Mouse (Mus musculus) midbrain, embryonic 16.5 days (tissue): Measurements from ENCODE around the gene Yod1. TPM values are rescaled to one million over a fixed set of nuclear protein-coding genes. Genes with fewer than 3 reads are reported as not detected.

Experiments used
- ATAC-seq: fragments of 200-750 bp; cut with Nextera tagmentation; 2 replicates; pipeline ENCODE4 v1.8.0; 2017; ENCODE audit warnings: moderate TSS enrichment
- H3K27ac ChIP-seq: fragments of 300-500 bp; sonication (generic); 2 replicates; pipeline ENCODE4 v1.5.1; 2014; ENCODE audit warnings: mild to moderate bottlenecking, low read length, mixed read lengths
- H3K27me3 ChIP-seq: fragments of 300-500 bp; sonication (generic); 2 replicates; pipeline ENCODE4 v1.6.1; 2014; ENCODE audit warnings: low read depth, low read length, mixed read lengths; ENCODE audit not compliant: control insufficient read depth, insufficient read depth
- H3K36me3 ChIP-seq: fragments of 300-500 bp; sonication (generic); 2 replicates; pipeline ENCODE4 v1.6.1; 2014; ENCODE audit warnings: mild to moderate bottlenecking, low read length, moderate library complexity, mixed read lengths; ENCODE audit not compliant: control insufficient read depth, insufficient read depth
- H3K4me1 ChIP-seq: fragments of 300-500 bp; sonication (generic); 2 replicates; pipeline ENCODE4 v1.6.1; 2014; ENCODE audit warnings: mild to moderate bottlenecking, low read length, mixed read lengths; ENCODE audit not compliant: control insufficient read depth, insufficient read depth
- H3K4me2 ChIP-seq: fragments of 300-500 bp; sonication (generic); 2 replicates; pipeline ENCODE4 v1.6.1; 2014; ENCODE audit warnings: mild to moderate bottlenecking, low read length, mixed read lengths
- H3K4me3 ChIP-seq: fragments of 300-500 bp; sonication (generic); 2 replicates; pipeline ENCODE4 v1.5.1; 2014; ENCODE audit warnings: low read depth, mild to moderate bottlenecking, low read length, moderate library complexity, mixed read lengths
- H3K9ac ChIP-seq: fragments of 300-500 bp; sonication (generic); 2 replicates; pipeline ENCODE4 v1.6.1; 2014; ENCODE audit warnings: low read depth, low read length, mixed read lengths
- H3K9me3 ChIP-seq: fragments of 300-500 bp; sonication (generic); replicated peaks from 2 replicates; pipeline ENCODE4 v1.6.1; 2014; ENCODE audit warnings: mild to moderate bottlenecking, low read length, mixed read lengths; ENCODE audit not compliant: control insufficient read depth, poor library complexity, severe bottlenecking
- WGBS: fragments of 180-500 bp; shearing (Covaris S2); extraction: QIAGEN DNeasy Blood & Tissue Kit; methylation state at CpG from one replicate; pipeline ENCODE4 v1.1.7; 2014; 5-methylcytosine and 5-hydroxymethylcytosine counted together
- polyA plus RNA-seq: library from polyadenylated mRNA; unstranded; fragments of >200 nt; fragmentation: Nextera tagmentation; extraction: Ambion mirVana; gene quantifications from 2 replicates; pipeline ENCODE4 v1.2.1, GENCODE M21; 2015

The Yod1 gene
- polyA plus RNA-seq, 1 experiment from 2014 or later: 15.3 TPM

DNA sequence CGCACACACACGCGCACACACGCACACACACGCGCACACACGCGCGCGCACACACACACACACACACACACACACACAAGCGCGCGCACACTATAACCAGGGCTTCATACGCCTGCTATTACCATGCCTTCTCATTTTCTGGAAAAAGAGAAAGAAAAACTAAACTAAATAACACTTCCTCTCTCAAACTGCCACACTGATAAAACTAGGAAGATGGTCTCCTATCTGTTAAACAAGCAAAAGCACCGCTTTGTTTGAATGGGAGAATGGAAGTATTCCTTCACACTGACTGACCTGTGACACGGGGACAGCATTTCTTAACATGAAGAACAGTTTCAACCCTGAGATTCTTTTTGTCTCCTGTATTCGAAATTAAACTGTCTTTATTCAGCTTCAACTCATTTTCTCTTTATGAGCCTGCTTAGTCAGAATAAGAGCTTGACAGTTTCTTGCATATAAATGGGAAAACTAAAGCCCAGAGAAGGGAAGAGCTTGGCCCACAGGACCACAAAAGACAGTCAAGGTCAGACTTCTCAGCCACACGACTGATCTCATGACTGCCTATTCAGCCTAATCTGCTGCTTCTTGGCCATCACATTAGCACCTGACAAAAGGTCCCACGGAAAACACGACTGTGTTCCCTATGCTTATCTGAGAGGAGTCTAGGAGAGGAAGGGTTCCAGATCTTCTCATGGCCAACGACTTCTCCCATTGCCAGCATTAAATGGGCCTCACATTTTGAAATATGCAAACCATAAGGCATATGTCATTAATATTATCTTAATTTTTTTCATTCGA, 6.6 kb upstream of the Yod1 start:
- ATAC-seq: no peak

DNA sequence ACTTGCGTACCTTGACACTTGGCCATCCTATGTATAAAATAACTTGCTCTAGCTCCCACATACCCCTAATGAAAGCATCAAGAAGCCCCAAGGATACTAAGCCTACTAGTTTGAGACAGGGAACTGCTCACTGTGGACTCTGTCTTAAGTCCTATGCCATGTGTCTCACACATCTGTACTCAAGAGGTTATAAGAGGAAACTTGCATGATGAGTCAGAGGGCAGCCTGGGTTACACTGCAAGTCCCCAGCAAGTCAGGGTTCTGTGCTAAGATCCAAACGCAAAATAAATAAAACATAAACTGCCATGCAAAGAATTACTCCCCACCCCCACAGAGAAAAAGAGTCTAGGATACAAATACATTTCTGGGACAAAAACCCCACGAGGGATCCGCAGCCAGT, 3.1 kb upstream of the Yod1 start:
- Histone ChIP-seq H3K27me3 (no peaks in the 10 kb centered on the region), H3K27ac (no peak overlapping the region), H3K4me2 (no peak overlapping the region), H3K36me3 (peaks cover 3% of the 10 kb centered on the region; the same call in 1 of the 2 replicates), H3K4me3 (no peak overlapping the region), H3K4me1 (peaks cover 19% of the 10 kb centered on the region), H3K9ac (no peak overlapping the region), H3K9me3 (no peaks in the 10 kb centered on the region)
- ATAC-seq: no peak
- 78% methylated on average over 4 of the region's 4 CpGs for WGBS

More for the DNA sequence above, 6.6 kb upstream of the Yod1 start:
- no peak overlapping the region for H3K4me3 ChIP-seq
- H3K27ac ChIP-seq: no peak overlapping the region
- H3K4me2 ChIP-seq: no peak overlapping the region
- H3K9me3 ChIP-seq: no peaks in the 10 kb centered on the region
- H3K9ac ChIP-seq: no peak overlapping the region
- peaks cover 10% of the 10 kb centered on the region for H3K4me1 ChIP-seq
- H3K36me3 ChIP-seq: peaks cover 20% of the 10 kb centered on the region
- 86% methylated on average over 22 of the region's 22 CpGs for WGBS
- no peaks in the 10 kb centered on the region for H3K27me3 ChIP-seq

DNA sequence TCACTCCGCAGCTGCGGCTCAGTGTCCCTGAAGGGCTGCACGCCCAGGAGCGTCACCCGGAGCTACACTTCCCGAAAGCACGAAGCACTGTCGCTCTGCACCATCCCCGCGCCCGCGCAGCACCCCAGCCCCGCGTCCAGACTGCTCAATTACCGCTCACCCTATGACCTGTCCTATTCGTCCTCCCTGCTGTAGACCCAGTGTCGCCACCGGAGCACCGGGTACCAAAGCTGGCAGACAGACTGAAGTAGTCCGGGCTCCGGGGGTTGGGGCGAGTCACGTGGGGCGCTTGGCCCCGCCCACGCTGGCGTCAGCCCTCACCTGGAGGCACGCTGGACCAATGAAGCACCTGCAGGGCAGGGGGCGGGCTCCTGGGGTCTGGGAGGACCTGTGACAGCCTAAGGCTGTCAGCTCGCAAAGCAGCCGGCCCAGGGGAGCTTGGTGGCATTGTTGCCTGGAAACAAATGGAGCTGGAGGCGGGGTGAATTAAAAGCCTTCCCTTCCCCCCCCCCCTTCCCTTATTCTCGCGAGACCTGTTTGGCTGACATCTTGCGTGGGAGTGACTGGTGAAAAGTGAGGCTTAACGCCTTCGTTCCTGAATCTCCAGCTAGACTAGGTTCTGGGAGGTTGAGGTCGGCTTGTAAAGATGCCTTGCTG, 1.4 kb upstream of the Yod1 start, which contains the start of gene Gm29427:
Gene Gm29427, minus strand, starts transcription at position 239 of the 657 bp plus-strand sequence.
- Histone ChIP-seq H3K9me3 (no peaks in the 10 kb centered on the region), H3K4me3 (peak within 1 kb of the TSS; percentile 98), H3K4me1 (peaks cover 27% of the 10 kb centered on the region), H3K27me3 (no peaks in the 10 kb centered on the region), H3K27ac (peak within 1 kb of the TSS; percentile 87), H3K9ac (peak within 1 kb of the TSS; percentile 100), H3K36me3 (peaks cover 3% of the 10 kb centered on the region; the same call in 1 of the 2 replicates), H3K4me2 (peak within 1 kb of the TSS; percentile 96)
- WGBS: under 1% methylated on average over 38 of the region's 38 CpGs
- ATAC-seq: peak; percentile 96

DNA sequence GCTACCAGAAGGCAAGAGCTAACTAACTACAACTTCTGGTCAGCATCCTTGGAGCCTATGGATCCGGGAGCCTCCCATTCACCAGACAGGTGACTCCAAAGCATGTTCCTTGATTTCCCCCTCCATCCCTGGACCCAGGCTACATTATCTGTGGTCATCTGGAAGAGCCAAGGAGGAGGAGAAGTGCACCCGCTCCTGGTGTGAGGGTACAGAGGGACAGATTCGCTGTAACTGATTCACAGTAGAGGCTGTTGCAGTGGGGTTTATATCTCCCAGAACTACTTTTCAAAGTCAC, 962 bp upstream of the Yod1 start:
- Histone ChIP-seq H3K27me3 (no peaks in the 10 kb centered on the region), H3K9me3 (no peaks in the 10 kb centered on the region), H3K27ac (peak overlapping the region; percentile 87), H3K4me2 (peak overlapping the region; percentile 96), H3K36me3 (peaks cover 3% of the 10 kb centered on the region; the same call in 1 of the 2 replicates), H3K4me3 (peak overlapping the region; percentile 98), H3K9ac (peak overlapping the region; percentile 100), H3K4me1 (peaks cover 30% of the 10 kb centered on the region)
- peak; percentile 30 for ATAC-seq
- 3% methylated on average over 3 of the region's 3 CpGs for WGBS

DNA sequence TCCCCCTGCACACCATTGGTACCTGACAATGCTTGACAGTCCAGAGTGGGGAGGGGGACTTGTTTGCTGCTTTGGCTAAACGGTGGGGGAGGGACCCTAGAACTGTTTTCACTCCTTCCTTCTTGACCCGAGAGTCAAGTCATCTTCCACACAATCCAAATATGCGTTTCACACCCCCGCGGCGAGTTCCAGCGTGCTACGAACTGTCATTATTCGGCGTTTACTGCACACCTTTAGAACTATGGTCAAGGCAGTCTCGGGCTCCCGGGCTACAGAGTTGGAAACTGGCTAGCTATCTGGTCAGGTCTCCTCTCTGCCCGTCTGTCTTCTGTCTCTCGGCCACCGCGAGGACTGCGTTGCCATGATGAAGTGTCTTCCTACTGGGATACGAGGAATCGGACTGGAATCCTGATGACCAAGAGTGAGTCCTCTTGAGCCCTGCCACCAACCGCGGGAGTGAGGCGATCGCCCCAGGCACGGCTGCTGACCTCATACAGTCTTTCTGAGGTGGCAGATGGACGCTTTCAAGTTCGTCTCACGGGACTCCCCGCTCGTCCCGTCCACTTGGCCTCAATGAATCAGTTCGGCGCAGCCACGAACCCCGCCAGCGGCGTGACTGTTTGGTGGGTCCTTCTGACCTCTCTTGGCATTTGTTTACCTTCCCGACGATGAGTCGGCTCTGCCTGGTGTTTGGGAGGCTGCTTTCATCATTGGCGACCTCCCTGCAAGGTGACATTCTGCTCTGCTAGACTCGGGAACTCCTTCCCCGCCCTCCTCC, 425 bp upstream of the Yod1 start:
- no peaks in the 10 kb centered on the region for H3K27me3 ChIP-seq
- peak overlapping the region; percentile 87 for H3K27ac ChIP-seq
- H3K4me1 ChIP-seq: peaks cover 30% of the 10 kb centered on the region
- no peaks in the 10 kb centered on the region for H3K9me3 ChIP-seq
- WGBS: under 1% methylated on average over 42 of the region's 42 CpGs
- H3K4me2 ChIP-seq: peak overlapping the region; percentile 96
- peak overlapping the region; percentile 100 for H3K9ac ChIP-seq
- ATAC-seq: peak; percentile 23
- H3K4me3 ChIP-seq: peak overlapping the region; percentile 98
- H3K36me3 ChIP-seq: peaks cover 3% of the 10 kb centered on the region; the same call in 1 of the 2 replicates

DNA sequence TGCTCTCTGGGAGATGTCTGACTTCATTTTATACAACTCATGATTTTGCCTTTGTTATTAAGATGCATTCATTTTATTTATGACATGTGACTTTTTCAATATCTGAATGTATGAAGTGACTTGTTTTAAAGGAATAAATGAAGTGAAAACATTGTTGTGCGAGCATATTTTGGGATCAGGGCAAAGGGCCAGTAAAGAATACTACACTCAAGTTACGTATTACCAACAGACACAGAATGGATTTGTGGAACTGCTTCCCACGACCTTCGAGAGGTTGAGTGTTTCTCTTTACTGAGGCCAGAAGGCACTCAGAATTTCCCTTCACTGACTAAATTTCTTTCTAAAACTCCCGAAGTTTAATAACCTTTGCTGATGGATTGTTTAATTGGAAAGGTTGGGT, 7.1 kb downstream of the Yod1 start:
- no peaks in the 10 kb centered on the region for H3K27me3 ChIP-seq
- H3K4me1 ChIP-seq: peaks cover 9% of the 10 kb centered on the region
- no peak for ATAC-seq
- H3K9ac ChIP-seq: no peak overlapping the region
- H3K4me2 ChIP-seq: no peak overlapping the region
- H3K27ac ChIP-seq: no peak overlapping the region
- H3K9me3 ChIP-seq: no peaks in the 10 kb centered on the region
- 93% methylated on average over 5 of the region's 5 CpGs for WGBS
- H3K36me3 ChIP-seq: peaks cover under 1% of the 10 kb centered on the region; the same call in 1 of the 2 replicates
- no peak overlapping the region for H3K4me3 ChIP-seq

DNA sequence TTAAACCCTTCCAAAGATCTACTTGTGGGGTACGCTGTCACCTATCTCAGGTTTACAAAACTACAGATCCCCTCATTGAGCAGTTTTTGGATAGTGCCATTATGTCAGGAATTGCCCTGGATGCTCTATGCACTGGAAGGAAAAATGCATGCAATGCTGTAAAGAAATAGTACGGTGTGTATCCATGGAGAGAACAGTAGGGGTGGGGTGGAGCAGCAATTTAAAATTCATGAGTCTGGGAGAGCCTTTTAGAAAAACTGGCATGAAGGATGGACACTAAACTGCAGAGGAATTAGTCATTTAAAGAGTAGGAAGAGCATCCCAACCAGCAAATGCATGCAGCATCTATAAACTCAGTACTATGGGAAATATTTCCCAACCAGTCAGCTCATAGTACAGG, 9.3 kb downstream of the Yod1 start:
- no peak overlapping the region for H3K4me3 ChIP-seq
- ATAC-seq: no peak
- no peak overlapping the region for H3K27ac ChIP-seq
- 54% methylated on average over 2 of the region's 2 CpGs for WGBS
- H3K36me3 ChIP-seq: no peaks in the 10 kb centered on the region
- no peak overlapping the region for H3K9ac ChIP-seq
- no peaks in the 10 kb centered on the region for H3K27me3 ChIP-seq
- no peaks in the 10 kb centered on the region for H3K4me1 ChIP-seq
- H3K9me3 ChIP-seq: no peaks in the 10 kb centered on the region
- no peak overlapping the region for H3K4me2 ChIP-seq

DNA sequence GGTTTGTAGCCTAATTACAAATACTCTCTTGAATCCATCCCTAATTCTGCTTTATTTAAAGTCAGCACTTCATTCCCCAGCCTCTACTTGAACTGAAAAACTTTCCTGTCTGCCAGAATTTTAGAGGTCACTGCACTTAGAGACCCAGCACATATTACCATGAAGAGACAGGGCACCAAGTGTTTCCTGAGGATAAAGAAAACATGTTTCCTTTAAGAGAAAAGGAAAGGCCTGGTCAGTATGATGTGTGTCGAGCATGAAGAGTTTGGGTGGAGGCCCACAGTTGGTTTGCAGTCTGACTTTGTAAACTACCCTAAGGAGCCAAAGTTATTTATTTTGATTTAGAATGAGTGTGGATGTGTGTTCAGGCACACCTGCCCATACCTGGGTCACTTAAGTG, 10.9 kb downstream of the Yod1 start:
- Histone ChIP-seq H3K4me1 (no peaks in the 10 kb centered on the region; the same call in 1 of the 2 replicates), H3K27ac (no peak overlapping the region), H3K4me3 (no peak overlapping the region), H3K9ac (no peak overlapping the region), H3K36me3 (no peaks in the 10 kb centered on the region), H3K27me3 (no peaks in the 10 kb centered on the region; the same call in 1 of the 2 replicates), H3K4me2 (no peak overlapping the region), H3K9me3 (no peaks in the 10 kb centered on the region)
- 73% methylated on average over 1 of the region's 1 CpGs for WGBS
- no peak for ATAC-seq
